Mouse (Mus musculus): Measurements from ENCODE around the gene Eif2ak1. TPM values are rescaled to one million over a fixed set of nuclear protein-coding genes. Genes with fewer than 3 reads are reported as not detected.

The Eif2ak1 gene
- polyA plus RNA-seq, 1 experiment: 13.9 TPM

GRCm38 (mm10) chr5:143917418-143917817 lies 99.8 kb downstream of the Eif2ak1 start:
- Histone ChIP-seq H3K4me3 (ENCODE audit: insufficient read depth, poor library complexity, severe bottlenecking) (no peak overlapping the region), H3K79me2 (ENCODE audit: control insufficient read depth, insufficient read depth) (peaks cover 21% of the 10 kb centered on the region), H3ac (ENCODE audit: control insufficient read depth, insufficient read length, low read depth) (no peak overlapping the region), H3K36me3 (ENCODE audit: control insufficient read depth, insufficient read depth) (peaks cover 72% of the 10 kb centered on the region), H3K27me3 (ENCODE audit: control insufficient read depth, insufficient read depth, insufficient read length) (no peaks in the 10 kb centered on the region), H3K79me3 (ENCODE audit: low read depth) (peaks cover 10% of the 10 kb centered on the region)
- TF ChIP-seq MYOG (IDR thresholded peaks at IDR 0.05; ENCODE audit: control insufficient read depth, extremely low read depth, insufficient read length): no peak
- no peak for TF ChIP-seq USF1 (IDR thresholded peaks at IDR 0.05; ENCODE audit: low read depth)
- no peak for TF ChIP-seq MYOD1 (IDR thresholded peaks at IDR 0.05; ENCODE audit: control insufficient read depth, insufficient read length, low read depth)
- no peak for TF ChIP-seq FOSL1 (IDR thresholded peaks at IDR 0.05; ENCODE audit: insufficient read depth, low read length, poor library complexity, severe bottlenecking)
- peak; percentile 36 for TF ChIP-seq CTCF (IDR thresholded peaks at IDR 0.05; ENCODE audit: control insufficient read depth, insufficient read depth, insufficient read length)
- no peak for TF ChIP-seq CEBPB (IDR thresholded peaks at IDR 0.05; ENCODE audit: low read depth)
- TF ChIP-seq MAX (IDR thresholded peaks at IDR 0.05): no peak

DNA sequence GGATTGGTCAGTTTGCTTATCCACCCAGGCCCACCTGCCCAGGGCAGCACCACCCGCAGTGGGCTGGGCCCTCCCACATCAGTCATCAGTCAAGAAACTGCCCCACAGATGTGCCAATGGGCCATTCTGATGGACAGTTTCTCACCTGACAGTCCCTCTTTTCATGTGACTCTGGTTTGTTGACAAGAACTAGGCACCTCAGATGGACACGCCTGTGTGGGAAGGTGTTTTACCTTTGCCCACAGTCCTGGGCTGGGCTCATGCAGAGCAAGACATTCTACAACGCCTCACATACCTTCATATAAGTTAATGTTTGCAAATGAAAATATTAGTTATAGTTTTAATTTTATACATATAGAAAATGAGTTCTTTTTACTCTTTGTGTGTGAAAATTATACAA lies 100.5 kb downstream of the Eif2ak1 start:
- H3K79me2 ChIP-seq (ENCODE audit: control insufficient read depth, insufficient read depth): peaks cover 14% of the 10 kb centered on the region
- no peaks in the 10 kb centered on the region for H3K27me3 ChIP-seq (ENCODE audit: control insufficient read depth, insufficient read depth, insufficient read length)
- H3K79me3 ChIP-seq (ENCODE audit: low read depth): peaks cover 5% of the 10 kb centered on the region
- TF ChIP-seq CEBPB (IDR thresholded peaks at IDR 0.05; ENCODE audit: low read depth) (no peak), CTCF (IDR thresholded peaks at IDR 0.05; ENCODE audit: control insufficient read depth, insufficient read depth, insufficient read length) (no peak), MAX (IDR thresholded peaks at IDR 0.05) (no peak), USF1 (IDR thresholded peaks at IDR 0.05; ENCODE audit: low read depth) (no peak), MYOD1 (IDR thresholded peaks at IDR 0.05; ENCODE audit: control insufficient read depth, insufficient read length, low read depth) (no peak), MYOG (IDR thresholded peaks at IDR 0.05; ENCODE audit: control insufficient read depth, extremely low read depth, insufficient read length) (no peak), FOSL1 (IDR thresholded peaks at IDR 0.05; ENCODE audit: insufficient read depth, low read length, poor library complexity, severe bottlenecking) (no peak)
- H3K36me3 ChIP-seq (ENCODE audit: control insufficient read depth, insufficient read depth): peaks cover 77% of the 10 kb centered on the region
- H3ac ChIP-seq (ENCODE audit: control insufficient read depth, insufficient read length, low read depth): no peak overlapping the region
- no peak overlapping the region for H3K4me3 ChIP-seq (ENCODE audit: insufficient read depth, poor library complexity, severe bottlenecking)

DNA sequence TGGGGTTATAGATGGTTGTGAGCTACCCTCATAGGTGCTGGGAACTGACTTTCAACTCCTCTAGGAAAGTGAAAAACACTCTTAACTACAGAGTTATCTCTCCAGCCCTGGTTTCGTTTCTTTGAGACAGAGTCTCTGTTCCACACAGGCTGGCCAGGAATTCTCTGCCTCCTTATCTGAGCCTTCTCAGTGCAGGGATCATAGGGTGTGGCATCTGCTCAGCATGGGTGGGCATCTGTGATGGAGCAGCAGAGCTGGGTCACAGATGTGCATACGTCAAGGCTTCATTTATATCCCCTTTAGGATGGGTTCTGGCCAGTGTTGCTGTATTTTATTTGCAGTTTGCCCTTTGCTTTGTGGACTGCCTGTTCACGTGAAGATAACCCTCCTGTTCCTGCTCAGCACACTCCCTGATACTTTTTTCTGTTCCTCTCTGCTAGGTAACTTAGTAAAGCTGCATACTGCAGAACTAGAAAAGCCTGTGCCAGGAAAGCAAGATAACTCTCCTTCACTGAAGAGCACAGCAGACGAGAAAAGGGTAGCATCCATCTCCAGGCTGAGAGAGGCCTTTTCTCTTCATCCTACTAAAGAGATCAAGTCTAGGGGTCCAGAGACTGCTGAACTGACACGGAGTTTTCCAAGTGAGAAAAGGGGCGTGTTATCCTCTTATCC lies 107.3 kb downstream of the Eif2ak1 start:
- Histone ChIP-seq H3ac (ENCODE audit: control insufficient read depth, insufficient read length, low read depth) (no peak overlapping the region), H3K4me3 (ENCODE audit: insufficient read depth, poor library complexity, severe bottlenecking) (no peak overlapping the region), H3K36me3 (ENCODE audit: control insufficient read depth, insufficient read depth) (peaks cover 76% of the 10 kb centered on the region), H3K79me3 (ENCODE audit: low read depth) (no peaks in the 10 kb centered on the region), H3K27me3 (ENCODE audit: control insufficient read depth, insufficient read depth, insufficient read length) (no peaks in the 10 kb centered on the region), H3K79me2 (ENCODE audit: control insufficient read depth, insufficient read depth) (no peaks in the 10 kb centered on the region)
- TF ChIP-seq MYOG (IDR thresholded peaks at IDR 0.05; ENCODE audit: control insufficient read depth, extremely low read depth, insufficient read length) (no peak), MYOD1 (IDR thresholded peaks at IDR 0.05; ENCODE audit: control insufficient read depth, insufficient read length, low read depth) (no peak), MAX (IDR thresholded peaks at IDR 0.05) (no peak), USF1 (IDR thresholded peaks at IDR 0.05; ENCODE audit: low read depth) (no peak), CTCF (IDR thresholded peaks at IDR 0.05; ENCODE audit: control insufficient read depth, insufficient read depth, insufficient read length) (no peak), CEBPB (IDR thresholded peaks at IDR 0.05; ENCODE audit: low read depth) (no peak), FOSL1 (IDR thresholded peaks at IDR 0.05; ENCODE audit: insufficient read depth, low read length, poor library complexity, severe bottlenecking) (no peak)

DNA sequence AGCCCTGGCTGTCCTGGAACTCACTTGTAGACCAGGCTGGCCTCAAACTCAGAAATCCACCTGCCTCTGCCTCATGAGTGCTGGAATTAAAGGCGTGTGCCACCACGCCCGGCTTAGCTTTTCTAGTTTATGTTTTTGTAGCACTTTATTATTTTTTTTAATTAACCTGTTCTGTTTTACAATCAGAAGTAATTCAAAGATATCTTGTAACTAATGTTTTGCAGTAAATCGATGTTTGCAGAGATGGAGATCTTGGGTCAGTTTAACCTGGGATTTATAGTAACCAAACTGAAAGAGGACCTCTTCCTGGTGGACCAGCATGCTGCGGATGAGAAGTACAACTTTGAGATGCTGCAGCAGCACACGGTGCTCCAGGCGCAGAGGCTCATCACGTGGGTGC lies 110.3 kb downstream of the Eif2ak1 start, which contains the start of gene Gm42421:
Gene Gm42421, plus strand, starts transcription at position 301 of the 400 bp plus-strand sequence.
- Histone ChIP-seq H3K79me2 (ENCODE audit: control insufficient read depth, insufficient read depth) (no peaks in the 10 kb centered on the region), H3K4me3 (ENCODE audit: insufficient read depth, poor library complexity, severe bottlenecking) (no peak within 1 kb of the TSS), H3ac (ENCODE audit: control insufficient read depth, insufficient read length, low read depth) (no peak within 1 kb of the TSS), H3K79me3 (ENCODE audit: low read depth) (no peaks in the 10 kb centered on the region), H3K36me3 (ENCODE audit: control insufficient read depth, insufficient read depth) (peaks cover 58% of the 10 kb centered on the region), H3K27me3 (ENCODE audit: control insufficient read depth, insufficient read depth, insufficient read length) (no peaks in the 10 kb centered on the region)
- no peak for TF ChIP-seq CTCF (IDR thresholded peaks at IDR 0.05; ENCODE audit: control insufficient read depth, insufficient read depth, insufficient read length)
- no peak for TF ChIP-seq CEBPB (IDR thresholded peaks at IDR 0.05; ENCODE audit: low read depth)

DNA sequence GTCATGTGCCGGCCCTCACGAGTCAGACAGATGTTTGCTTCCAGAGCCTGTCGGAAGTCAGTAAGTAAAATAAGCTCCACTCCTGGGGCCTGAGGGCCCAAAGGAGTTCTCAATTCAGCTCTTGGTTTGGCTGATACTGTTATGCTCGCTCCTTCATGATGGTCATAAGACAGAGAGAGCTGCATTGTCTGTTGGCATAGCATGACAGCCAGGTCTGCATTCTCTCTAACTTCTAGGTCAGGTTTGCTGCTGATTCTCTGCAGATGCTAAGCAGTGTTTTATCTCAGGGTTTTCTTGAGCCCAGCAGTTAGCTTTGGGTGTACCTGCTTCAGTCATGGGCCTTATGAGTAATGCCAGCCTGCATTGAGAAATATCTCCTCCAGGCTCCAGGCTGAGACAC lies 111.7 kb downstream of the Eif2ak1 start:
- Histone ChIP-seq H3ac (ENCODE audit: control insufficient read depth, insufficient read length, low read depth) (no peak overlapping the region), H3K79me2 (ENCODE audit: control insufficient read depth, insufficient read depth) (no peaks in the 10 kb centered on the region), H3K79me3 (ENCODE audit: low read depth) (no peaks in the 10 kb centered on the region), H3K36me3 (ENCODE audit: control insufficient read depth, insufficient read depth) (peaks cover 47% of the 10 kb centered on the region), H3K4me3 (ENCODE audit: insufficient read depth, poor library complexity, severe bottlenecking) (no peak overlapping the region), H3K27me3 (ENCODE audit: control insufficient read depth, insufficient read depth, insufficient read length) (no peaks in the 10 kb centered on the region)
- TF ChIP-seq MYOG (IDR thresholded peaks at IDR 0.05; ENCODE audit: control insufficient read depth, extremely low read depth, insufficient read length): no peak
- no peak for TF ChIP-seq MAX (IDR thresholded peaks at IDR 0.05)
- TF ChIP-seq CEBPB (IDR thresholded peaks at IDR 0.05; ENCODE audit: low read depth): no peak
- TF ChIP-seq MYOD1 (IDR thresholded peaks at IDR 0.05; ENCODE audit: control insufficient read depth, insufficient read length, low read depth): no peak
- TF ChIP-seq CTCF (IDR thresholded peaks at IDR 0.05; ENCODE audit: control insufficient read depth, insufficient read depth, insufficient read length): no peak
- TF ChIP-seq USF1 (IDR thresholded peaks at IDR 0.05; ENCODE audit: low read depth): no peak
- no peak for TF ChIP-seq FOSL1 (IDR thresholded peaks at IDR 0.05; ENCODE audit: insufficient read depth, low read length, poor library complexity, severe bottlenecking)

GRCm38 (mm10) chr5:143930656-143931055 lies 113.1 kb downstream of the Eif2ak1 start:
- H3ac ChIP-seq (ENCODE audit: control insufficient read depth, insufficient read length, low read depth): no peak overlapping the region
- no peak for TF ChIP-seq MAX (IDR thresholded peaks at IDR 0.05)
- no peak for TF ChIP-seq MYOD1 (IDR thresholded peaks at IDR 0.05; ENCODE audit: control insufficient read depth, insufficient read length, low read depth)
- TF ChIP-seq MYOG (IDR thresholded peaks at IDR 0.05; ENCODE audit: control insufficient read depth, extremely low read depth, insufficient read length): no peak
- no peak for TF ChIP-seq USF1 (IDR thresholded peaks at IDR 0.05; ENCODE audit: low read depth)
- TF ChIP-seq CEBPB (IDR thresholded peaks at IDR 0.05; ENCODE audit: low read depth): no peak
- no peak for TF ChIP-seq FOSL1 (IDR thresholded peaks at IDR 0.05; ENCODE audit: insufficient read depth, low read length, poor library complexity, severe bottlenecking)
- TF ChIP-seq CTCF (IDR thresholded peaks at IDR 0.05; ENCODE audit: control insufficient read depth, insufficient read depth, insufficient read length): no peak
- H3K36me3 ChIP-seq (ENCODE audit: control insufficient read depth, insufficient read depth): peaks cover 36% of the 10 kb centered on the region
- no peaks in the 10 kb centered on the region for H3K79me3 ChIP-seq (ENCODE audit: low read depth)
- no peaks in the 10 kb centered on the region for H3K27me3 ChIP-seq (ENCODE audit: control insufficient read depth, insufficient read depth, insufficient read length)
- H3K4me3 ChIP-seq (ENCODE audit: insufficient read depth, poor library complexity, severe bottlenecking): no peak overlapping the region
- H3K79me2 ChIP-seq (ENCODE audit: control insufficient read depth, insufficient read depth): no peaks in the 10 kb centered on the region

Measured in C2C12 (cell line).